Mouse (Mus musculus) liver, embryonic 15.5 days (tissue): Measurements from ENCODE around the gene Atp2a1. TPM values are rescaled to one million over a fixed set of nuclear protein-coding genes. Genes with fewer than 3 reads are reported as not detected.

Experiments
- ATAC-seq: fragments of 200-750 bp; cut with Nextera tagmentation; 2 replicates; pipeline ENCODE4 v1.8.0; 2017; ENCODE audit warnings: moderate number of reproducible peaks, mild to moderate bottlenecking, moderate library complexity; ENCODE audit not compliant: insufficient read depth
- H3K27ac ChIP-seq: fragments of 300-500 bp; sonication (generic); replicated peaks from 2 replicates; pipeline ENCODE4 v1.5.1; 2015; ENCODE audit warnings: mild to moderate bottlenecking, inconsistent platforms
- H3K27me3 ChIP-seq: fragments of 300-500 bp; sonication (generic); 2 replicates; pipeline ENCODE4 v1.6.1; 2015; ENCODE audit warnings: mild to moderate bottlenecking, inconsistent platforms
- H3K36me3 ChIP-seq: fragments of 300-500 bp; sonication (generic); replicated peaks from 2 replicates; pipeline ENCODE4 v1.6.1; 2015; ENCODE audit warnings: moderate library complexity, mild to moderate bottlenecking, inconsistent platforms
- H3K4me1 ChIP-seq: fragments of 300-500 bp; sonication (generic); replicated peaks from 2 replicates; pipeline ENCODE4 v1.6.1; 2015; ENCODE audit warnings: inconsistent platforms
- H3K4me2 ChIP-seq: fragments of 300-500 bp; sonication (generic); 2 replicates; pipeline ENCODE4 v1.6.1; 2015; ENCODE audit warnings: moderate library complexity, mild to moderate bottlenecking, inconsistent platforms
- H3K4me3 ChIP-seq: fragments of 300-500 bp; sonication (generic); replicated peaks from 2 replicates; pipeline ENCODE4 v1.5.1; 2015; ENCODE audit warnings: mild to moderate bottlenecking, inconsistent platforms
- H3K9ac ChIP-seq: fragments of 300-500 bp; sonication (generic); 2 replicates; pipeline ENCODE4 v1.6.1; 2015; ENCODE audit warnings: moderate library complexity, mild to moderate bottlenecking, inconsistent platforms
- H3K9me3 ChIP-seq: fragments of 300-500 bp; sonication (generic); replicated peaks from 2 replicates; pipeline ENCODE4 v1.6.1; 2016; ENCODE audit warnings: inconsistent platforms
- WGBS: fragments of 180-500 bp; shearing (Covaris S2); methylation state at CpG from one replicate; pipeline ENCODE4 v1.1.7; 2015; ENCODE audit warnings: mixed read lengths; ENCODE audit not compliant: insufficient replicate concordance; 5-methylcytosine and 5-hydroxymethylcytosine counted together
- polyA plus RNA-seq: library from polyadenylated mRNA; unstranded; fragments of >200 nt; fragmentation: Nextera tagmentation; extraction: Ambion mirVana; gene quantifications from 2 replicates; pipeline ENCODE4 v1.2.1, GENCODE M21; 2015

The Atp2a1 gene
- polyA plus RNA-seq, 1 experiment from 2014 or later, result 16.5 TPM

GRCm38 (mm10) chr7:126428631-126429502 is 34.0 kb downstream of the Atp2a1 start, which contains the start of gene Rabep2:
Gene Rabep2, plus strand, starts transcription at chr7:126428759.
- Histone ChIP-seq H3K4me2 (peak within 1 kb of the TSS; percentile 99), H3K9me3 (no peaks in the 10 kb centered on the region), H3K9ac (peak within 1 kb of the TSS; percentile 65), H3K36me3 (no peaks in the 10 kb centered on the region), H3K4me1 (peaks cover 27% of the 10 kb centered on the region), H3K27ac (peak within 1 kb of the TSS; percentile 77), H3K27me3 (peaks cover 4% of the 10 kb centered on the region; the same call in 1 of the 2 replicates), H3K4me3 (peak within 1 kb of the TSS; percentile 71)
- under 1% methylated on average over 82 of the region's 82 CpGs for WGBS
- ATAC-seq, result peak; percentile 85

GRCm38 (mm10) chr7:126428154-126428553 is 34.8 kb downstream of the Atp2a1 start:
- H3K4me3 ChIP-seq, result peak overlapping the region; percentile 71
- H3K27ac ChIP-seq, result peak overlapping the region; percentile 77
- H3K4me1 ChIP-seq, result peaks cover 27% of the 10 kb centered on the region
- H3K36me3 ChIP-seq, result no peaks in the 10 kb centered on the region
- no peaks in the 10 kb centered on the region for H3K9me3 ChIP-seq
- WGBS, result 6% methylated on average over 4 of the region's 4 CpGs
- peak; percentile 21 for ATAC-seq
- H3K27me3 ChIP-seq, result peaks cover 4% of the 10 kb centered on the region; the same call in 1 of the 2 replicates
- H3K4me2 ChIP-seq, result peak overlapping the region; percentile 99
- H3K9ac ChIP-seq, result peak overlapping the region; percentile 65

GRCm38 (mm10) chr7:126427323-126427860 is 35.5 kb downstream of the Atp2a1 start:
- H3K27ac ChIP-seq, result no peak overlapping the region
- H3K4me2 ChIP-seq, result peak overlapping the region; percentile 99; the same call in 1 of the 2 replicates
- H3K9me3 ChIP-seq, result no peaks in the 10 kb centered on the region
- peaks cover 4% of the 10 kb centered on the region; the same call in 1 of the 2 replicates for H3K27me3 ChIP-seq
- no peak overlapping the region for H3K9ac ChIP-seq
- no peak for ATAC-seq
- H3K4me3 ChIP-seq, result no peak overlapping the region
- WGBS, result 61% methylated on average over 13 of the region's 13 CpGs
- no peaks in the 10 kb centered on the region for H3K36me3 ChIP-seq
- H3K4me1 ChIP-seq, result peaks cover 27% of the 10 kb centered on the region

- H3K9ac ChIP-seq, result no peak overlapping the region
- H3K4me1 ChIP-seq, result peaks cover 15% of the 10 kb centered on the region
- no peak overlapping the region for H3K4me2 ChIP-seq
- no peak for ATAC-seq
- 65% methylated on average over 6 of the region's 6 CpGs for WGBS
- no peak overlapping the region for H3K27ac ChIP-seq
- H3K9me3 ChIP-seq, result no peaks in the 10 kb centered on the region
- H3K36me3 ChIP-seq, result no peaks in the 10 kb centered on the region
- H3K27me3 ChIP-seq, result peaks cover 4% of the 10 kb centered on the region; the same call in 1 of the 2 replicates
- H3K4me3 ChIP-seq, result no peak overlapping the region
Observed at GRCm38 (mm10) chr7:126424161-126424560, 38.7 kb downstream of the Atp2a1 start.

- Histone ChIP-seq H3K27me3 (peaks cover 4% of the 10 kb centered on the region; the same call in 1 of the 2 replicates), H3K36me3 (no peaks in the 10 kb centered on the region), H3K4me1 (no peaks in the 10 kb centered on the region), H3K9ac (no peak overlapping the region), H3K4me2 (no peak overlapping the region), H3K9me3 (no peaks in the 10 kb centered on the region), H3K4me3 (no peak overlapping the region), H3K27ac (no peak overlapping the region)
- 49% methylated on average over 5 of the region's 5 CpGs for whole genome bisulfite sequencing
- ATAC-seq, result no peak
Observed at GRCm38 (mm10) chr7:126421756-126422155, 41.2 kb downstream of the Atp2a1 start.

GRCm38 (mm10) chr7:126418496-126418895 is 44.4 kb downstream of the Atp2a1 start:
- WGBS, result 44% methylated on average over 3 of the region's 3 CpGs
- ATAC-seq, result no peak
- Histone ChIP-seq H3K4me1 (no peaks in the 10 kb centered on the region), H3K9me3 (no peaks in the 10 kb centered on the region), H3K9ac (no peak overlapping the region), H3K27ac (no peak overlapping the region), H3K4me3 (no peak overlapping the region), H3K36me3 (no peaks in the 10 kb centered on the region), H3K27me3 (0 out of 2 replicates have a peak, but pooled peaks cover under 1% of the 10 kb centered on the region), H3K4me2 (no peak overlapping the region)

- Histone ChIP-seq H3K27me3 (0 out of 2 replicates have a peak, but pooled peaks cover 5% of the 10 kb centered on the region), H3K27ac (no peak overlapping the region), H3K9me3 (no peaks in the 10 kb centered on the region), H3K36me3 (no peaks in the 10 kb centered on the region), H3K4me1 (no peaks in the 10 kb centered on the region), H3K9ac (no peak overlapping the region), H3K4me3 (no peak overlapping the region), H3K4me2 (no peak overlapping the region)
- no peak for ATAC-seq
- 66% methylated on average over 4 of the region's 4 CpGs for WGBS
Observed at GRCm38 (mm10) chr7:126417606-126418005, 45.3 kb downstream of the Atp2a1 start.

GRCm38 (mm10) chr7:126417045-126417444 is 45.9 kb downstream of the Atp2a1 start:
- Histone ChIP-seq H3K9ac (no peak overlapping the region), H3K36me3 (no peaks in the 10 kb centered on the region), H3K27ac (no peak overlapping the region), H3K4me2 (no peak overlapping the region), H3K27me3 (0 out of 2 replicates have a peak, but pooled peaks cover 5% of the 10 kb centered on the region), H3K9me3 (no peaks in the 10 kb centered on the region), H3K4me3 (no peak overlapping the region), H3K4me1 (no peaks in the 10 kb centered on the region)
- 38% methylated on average over 8 of the region's 8 CpGs for WGBS
- no peak for ATAC-seq

GRCm38 (mm10) chr7:126416615-126417014 is 46.3 kb downstream of the Atp2a1 start:
- H3K27ac ChIP-seq, result no peak overlapping the region

GRCm38 (mm10) chr7:126414725-126415124 is 48.2 kb downstream of the Atp2a1 start, which contains the start of gene Cd19:
Gene Cd19, minus strand, starts transcription at chr7:126414889.
- ATAC-seq, result no peak
- Histone ChIP-seq H3K36me3 (no peaks in the 10 kb centered on the region), H3K9me3 (no peaks in the 10 kb centered on the region), H3K27me3 (peaks cover 15% of the 10 kb centered on the region; the same call in 1 of the 2 replicates), H3K4me1 (no peaks in the 10 kb centered on the region), H3K9ac (no peak within 1 kb of the TSS), H3K27ac (no peak within 1 kb of the TSS), H3K4me2 (no peak within 1 kb of the TSS), H3K4me3 (no peak within 1 kb of the TSS)
- WGBS, result 73% methylated on average over 6 of the region's 6 CpGs

More at GRCm38 (mm10) chr7:126416615-126417014, 46.3 kb downstream of the Atp2a1 start:
- ATAC-seq, result no peak
- Histone ChIP-seq H3K4me3 (no peak overlapping the region), H3K4me2 (no peak overlapping the region), H3K9ac (no peak overlapping the region), H3K27me3 (0 out of 2 replicates have a peak, but pooled peaks cover 5% of the 10 kb centered on the region), H3K36me3 (no peaks in the 10 kb centered on the region), H3K9me3 (no peaks in the 10 kb centered on the region), H3K4me1 (no peaks in the 10 kb centered on the region)
- 13% methylated on average over 2 of the region's 2 CpGs for WGBS

- no peaks in the 10 kb centered on the region for H3K36me3 ChIP-seq
- no peak overlapping the region for H3K4me3 ChIP-seq
- H3K27ac ChIP-seq, result no peak overlapping the region
- no peaks in the 10 kb centered on the region for H3K9me3 ChIP-seq
- ATAC-seq, result no peak
- WGBS, result 71% methylated on average over 4 of the region's 4 CpGs
- no peak overlapping the region for H3K9ac ChIP-seq
- no peak overlapping the region for H3K4me2 ChIP-seq
- peaks cover 15% of the 10 kb centered on the region; the same call in 1 of the 2 replicates for H3K27me3 ChIP-seq
- no peaks in the 10 kb centered on the region for H3K4me1 ChIP-seq
Observed at GRCm38 (mm10) chr7:126411061-126411460, 51.8 kb downstream of the Atp2a1 start.
